Mouse (Mus musculus): ENCODE measurements around the gene Ptgir. TPM values are rescaled to one million over a fixed set of nuclear protein-coding genes. Genes with fewer than 3 reads are reported as not detected.

The Ptgir gene
- total and polyA plus RNA-seq, 2 experiments from 2014 or later: 0.11 TPM

DNA sequence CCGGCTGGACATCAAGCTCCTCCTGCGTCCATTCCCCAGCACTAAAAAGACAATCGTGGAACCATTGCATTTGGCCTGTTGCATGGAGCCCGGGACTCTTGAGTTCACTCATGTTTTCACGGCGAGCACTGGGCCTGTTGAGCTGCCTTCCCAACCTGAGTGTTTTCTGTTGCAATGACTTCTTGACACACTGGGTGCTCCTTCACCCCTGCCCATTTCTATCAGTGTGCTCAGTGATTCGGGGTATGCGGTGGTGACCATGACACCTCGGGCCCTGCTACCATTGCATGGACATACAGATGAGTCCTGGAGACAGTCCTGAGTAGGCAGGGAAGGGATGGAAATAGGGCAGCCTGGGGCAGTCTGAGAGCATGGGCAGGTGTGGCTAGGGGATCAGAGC, 33.8 kb upstream of the Ptgir start:
- Histone ChIP-seq H3K9me3 (ENCODE audit: low read length) (no peaks in the 10 kb centered on the region), H3K4me1 (ENCODE audit: insufficient read depth, low read length) (peaks cover 9% of the 10 kb centered on the region), H3K36me3 (ENCODE audit: insufficient read depth, low read length) (no peaks in the 10 kb centered on the region; the same call in 1 of the 2 replicates), H3K27me3 (ENCODE audit: insufficient read depth, low read length) (no peaks in the 10 kb centered on the region), H3K4me2 (ENCODE audit: low read depth, low read length, poor library complexity, severe bottlenecking) (no peak overlapping the region), H3K9ac (replicated peaks; ENCODE audit: low read length, poor library complexity, severe bottlenecking) (no peak overlapping the region), H3K27ac (ENCODE audit: low read depth, low read length) (no peak overlapping the region), H3K4me3 (ENCODE audit: low read depth, low read length) (no peak overlapping the region)
- no peak for TF ChIP-seq CTCF (IDR thresholded peaks at IDR 0.05)
- DNase-seq (ENCODE audit: low spot score) (no peak), ATAC-seq (ENCODE audit: low FRiP score) (no peak)
- WGBS: 95% methylated on average over 9 of the region's 9 CpGs

DNA sequence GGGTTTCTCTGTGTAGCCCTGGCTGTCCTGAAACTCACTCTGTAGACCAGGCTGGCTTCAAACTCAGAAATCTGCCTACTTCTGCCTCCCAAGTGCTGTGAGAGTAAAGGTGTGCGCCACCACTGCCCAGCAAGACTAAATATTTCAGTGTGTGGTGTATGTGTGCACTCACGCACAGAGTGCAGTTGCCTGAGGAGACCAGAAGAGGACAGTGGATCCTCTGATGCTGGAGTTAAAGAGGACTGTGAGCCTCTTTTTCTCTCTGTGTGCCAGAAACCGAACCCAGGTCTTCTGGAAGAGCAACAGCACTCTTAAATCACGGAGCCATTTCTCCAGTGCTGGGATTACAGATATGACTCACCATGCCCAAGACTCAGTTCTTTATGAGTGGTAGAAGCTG, 32.9 kb upstream of the Ptgir start:
- DNase-seq (ENCODE audit: low spot score) (no peak), ATAC-seq (ENCODE audit: low FRiP score) (no peak)
- Histone ChIP-seq H3K27ac (ENCODE audit: low read depth, low read length) (no peak overlapping the region), H3K9me3 (ENCODE audit: low read length) (no peaks in the 10 kb centered on the region), H3K36me3 (ENCODE audit: insufficient read depth, low read length) (no peaks in the 10 kb centered on the region; the same call in 1 of the 2 replicates), H3K4me3 (ENCODE audit: low read depth, low read length) (no peak overlapping the region), H3K4me1 (ENCODE audit: insufficient read depth, low read length) (peaks cover 9% of the 10 kb centered on the region), H3K27me3 (ENCODE audit: insufficient read depth, low read length) (no peaks in the 10 kb centered on the region), H3K9ac (replicated peaks; ENCODE audit: low read length, poor library complexity, severe bottlenecking) (no peak overlapping the region), H3K4me2 (ENCODE audit: low read depth, low read length, poor library complexity, severe bottlenecking) (no peak overlapping the region)
- 95% methylated on average over 4 of the region's 4 CpGs for WGBS
- TF ChIP-seq CTCF (IDR thresholded peaks at IDR 0.05): peak; percentile 28; the same call in 1 of the 2 replicates

DNA sequence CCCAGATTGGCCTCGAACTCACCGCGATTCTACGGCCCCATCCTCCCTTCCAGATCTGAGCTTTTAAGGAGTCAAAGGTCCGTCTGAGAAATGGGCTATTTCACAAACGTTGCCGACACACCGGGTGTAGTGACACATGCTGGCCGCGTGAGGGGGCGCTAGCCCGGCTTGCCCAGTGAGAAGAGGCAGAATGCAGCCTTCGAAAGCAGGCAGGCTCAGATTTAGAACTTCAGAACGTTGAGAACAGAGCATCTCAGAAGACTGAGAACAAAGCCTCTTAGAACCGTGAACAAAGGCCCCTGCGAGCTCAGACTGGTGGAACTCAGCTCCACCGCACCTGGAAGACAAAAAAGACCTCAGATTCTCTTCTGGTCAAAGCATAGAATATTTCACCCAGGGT, 32.1 kb upstream of the Ptgir start:
- peaks cover 7% of the 10 kb centered on the region for H3K4me1 ChIP-seq (ENCODE audit: insufficient read depth, low read length)

DNA sequence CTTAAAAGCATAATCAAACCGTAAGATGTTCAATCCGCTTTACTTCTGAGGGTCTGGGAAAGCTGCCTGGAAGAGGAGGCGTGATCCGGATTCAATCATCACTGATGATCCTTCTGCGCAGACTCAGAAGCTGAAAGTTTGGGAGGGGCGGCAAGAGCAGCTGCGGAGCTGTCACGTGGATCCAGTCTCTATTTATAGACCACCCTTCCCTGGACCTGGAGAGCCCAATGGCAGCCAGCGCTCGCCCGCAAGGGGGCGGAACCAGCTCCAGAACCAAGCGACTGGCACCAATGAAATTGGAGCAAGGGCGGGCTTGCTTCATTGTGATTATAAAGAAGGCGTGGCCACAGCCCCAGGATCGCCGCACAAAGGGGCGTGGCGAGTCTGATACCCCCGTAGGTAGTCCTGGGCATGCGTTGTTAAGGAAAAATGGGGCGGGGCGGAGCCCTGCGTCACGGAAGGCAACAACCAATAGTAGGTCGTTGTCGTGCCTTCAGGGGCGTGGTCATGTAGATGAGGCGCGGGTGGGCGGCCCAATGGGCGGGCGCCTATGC, 31.5 kb upstream of the Ptgir start:
- 1% methylated on average over 32 of the region's 33 CpGs for WGBS

More for the DNA sequence above, 32.1 kb upstream of the Ptgir start:
- 4% methylated on average over 17 of the region's 17 CpGs for WGBS
- Histone ChIP-seq H3K27me3 (ENCODE audit: insufficient read depth, low read length) (no peaks in the 10 kb centered on the region), H3K36me3 (ENCODE audit: insufficient read depth, low read length) (peaks cover 3% of the 10 kb centered on the region; the same call in 1 of the 2 replicates), H3K27ac (ENCODE audit: low read depth, low read length) (peak overlapping the region; percentile 82), H3K9ac (replicated peaks; ENCODE audit: low read length, poor library complexity, severe bottlenecking) (0 out of 2 replicates have a peak overlapping the region, but pooled peaks have one; percentile 24), H3K4me2 (ENCODE audit: low read depth, low read length, poor library complexity, severe bottlenecking) (peak overlapping the region; percentile 42), H3K9me3 (ENCODE audit: low read length) (no peaks in the 10 kb centered on the region), H3K4me3 (ENCODE audit: low read depth, low read length) (peak overlapping the region; percentile 85)
- TF ChIP-seq CTCF (IDR thresholded peaks at IDR 0.05): peak; percentile 89
- no peak for ATAC-seq (ENCODE audit: low FRiP score)
- peak; percentile 71 for DNase-seq (ENCODE audit: low spot score)

DNA sequence AGATGAGACGGTGACA, 31.2 kb upstream of the Ptgir start, which contains the start of gene Dact3:
Gene Dact3, plus strand, starts transcription at position 8 of the 16 bp plus-strand sequence.
- H3K4me1 ChIP-seq (ENCODE audit: insufficient read depth, low read length): peaks cover 4% of the 10 kb centered on the region; the same call in 1 of the 2 replicates

More for the DNA sequence above, 31.5 kb upstream of the Ptgir start:
- peak overlapping the region; percentile 60 for H3K4me2 ChIP-seq (ENCODE audit: low read depth, low read length, poor library complexity, severe bottlenecking)
- peaks cover 3% of the 10 kb centered on the region; the same call in 1 of the 2 replicates for H3K36me3 ChIP-seq (ENCODE audit: insufficient read depth, low read length)
- no peaks in the 10 kb centered on the region for H3K27me3 ChIP-seq (ENCODE audit: insufficient read depth, low read length)
- DNase-seq (ENCODE audit: low spot score) (peak; percentile 100), ATAC-seq (ENCODE audit: low FRiP score) (peak; percentile 97)
- TF ChIP-seq CTCF (IDR thresholded peaks at IDR 0.05): peak; percentile 68
- H3K27ac ChIP-seq (ENCODE audit: low read depth, low read length): peak overlapping the region; percentile 84
- no peaks in the 10 kb centered on the region for H3K9me3 ChIP-seq (ENCODE audit: low read length)
- H3K4me1 ChIP-seq (ENCODE audit: insufficient read depth, low read length): peaks cover 6% of the 10 kb centered on the region
- peak overlapping the region; percentile 95 for H3K9ac ChIP-seq (replicated peaks; ENCODE audit: low read length, poor library complexity, severe bottlenecking)
- H3K4me3 ChIP-seq (ENCODE audit: low read depth, low read length): peak overlapping the region; percentile 85

DNA sequence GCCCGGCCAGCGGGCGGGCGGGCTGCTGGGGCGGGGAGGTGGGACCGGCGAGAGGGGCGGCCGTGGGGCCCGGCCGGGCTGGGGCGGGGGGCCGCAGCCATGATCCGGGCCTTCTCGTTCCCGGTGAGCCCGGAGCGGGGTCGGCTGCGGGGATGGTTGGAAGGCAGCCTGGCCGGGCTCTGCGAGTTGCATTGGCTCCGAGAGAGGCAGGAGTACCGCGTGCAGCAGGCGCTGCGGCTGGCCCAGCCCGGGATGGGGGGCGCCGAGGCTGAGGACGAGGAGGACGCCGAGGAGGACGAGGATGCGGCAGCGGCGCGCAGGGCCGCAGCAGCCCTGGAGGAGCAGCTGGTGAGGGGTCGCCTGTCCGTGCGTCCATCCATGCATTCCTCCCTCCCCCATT, 31.0 kb upstream of the Ptgir start:
- H3K9me3 ChIP-seq (ENCODE audit: low read length): no peaks in the 10 kb centered on the region
- H3K36me3 ChIP-seq (ENCODE audit: insufficient read depth, low read length): 0 out of 2 replicates have a peak, but pooled peaks cover 3% of the 10 kb centered on the region
- ATAC-seq (ENCODE audit: low FRiP score) (no peak; the same call in 1 of the 2 replicates), DNase-seq (ENCODE audit: low spot score) (no peak)
- peak overlapping the region; percentile 60 for H3K4me2 ChIP-seq (ENCODE audit: low read depth, low read length, poor library complexity, severe bottlenecking)
- peaks cover 4% of the 10 kb centered on the region; the same call in 1 of the 2 replicates for H3K4me1 ChIP-seq (ENCODE audit: insufficient read depth, low read length)
- H3K27me3 ChIP-seq (ENCODE audit: insufficient read depth, low read length): no peaks in the 10 kb centered on the region
- peak overlapping the region; percentile 84 for H3K27ac ChIP-seq (ENCODE audit: low read depth, low read length)
- 0% methylated on average over 28 of the region's 42 CpGs for WGBS
- peak overlapping the region; percentile 85 for H3K4me3 ChIP-seq (ENCODE audit: low read depth, low read length)
- peak overlapping the region; percentile 95 for H3K9ac ChIP-seq (replicated peaks; ENCODE audit: low read length, poor library complexity, severe bottlenecking)
- TF ChIP-seq CTCF (IDR thresholded peaks at IDR 0.05): no peak

More for the DNA sequence above, 31.2 kb upstream of the Ptgir start, which contains the start of gene Dact3:
- Histone ChIP-seq H3K4me2 (ENCODE audit: low read depth, low read length, poor library complexity, severe bottlenecking) (peak within 1 kb of the TSS; percentile 60), H3K9me3 (ENCODE audit: low read length) (no peaks in the 10 kb centered on the region), H3K36me3 (ENCODE audit: insufficient read depth, low read length) (peaks cover 3% of the 10 kb centered on the region; the same call in 1 of the 2 replicates), H3K4me3 (ENCODE audit: low read depth, low read length) (peak within 1 kb of the TSS; percentile 85), H3K27ac (ENCODE audit: low read depth, low read length) (peak within 1 kb of the TSS; percentile 84), H3K9ac (replicated peaks; ENCODE audit: low read length, poor library complexity, severe bottlenecking) (peak within 1 kb of the TSS; percentile 95), H3K27me3 (ENCODE audit: insufficient read depth, low read length) (no peaks in the 10 kb centered on the region)
- ATAC-seq (ENCODE audit: low FRiP score): no peak
- no peak for DNase-seq (ENCODE audit: low spot score)
- no peak for TF ChIP-seq CTCF (IDR thresholded peaks at IDR 0.05)
- WGBS: 0% methylated on average over 1 of the region's 1 CpGs

All from midbrain, postnatal 0 days (tissue).